Mouse (Mus musculus) bone marrow macrophage, adult 2 months (primary cell): ENCODE measurements around the gene 4921517D22Rik.

Experiments
- CTCF ChIP-seq: IDR thresholded peaks from 2 replicates; pipeline ENCODE4 v1.5.1; 2012; ENCODE audit warnings: low read depth, mild to moderate bottlenecking, low read length, moderate library complexity
- POLR2A ChIP-seq: IDR thresholded peaks from 2 replicates; pipeline ENCODE4 v1.6.1; 2012; ENCODE audit warnings: mild to moderate bottlenecking, low read depth, low read length, borderline replicate concordance

DNA sequence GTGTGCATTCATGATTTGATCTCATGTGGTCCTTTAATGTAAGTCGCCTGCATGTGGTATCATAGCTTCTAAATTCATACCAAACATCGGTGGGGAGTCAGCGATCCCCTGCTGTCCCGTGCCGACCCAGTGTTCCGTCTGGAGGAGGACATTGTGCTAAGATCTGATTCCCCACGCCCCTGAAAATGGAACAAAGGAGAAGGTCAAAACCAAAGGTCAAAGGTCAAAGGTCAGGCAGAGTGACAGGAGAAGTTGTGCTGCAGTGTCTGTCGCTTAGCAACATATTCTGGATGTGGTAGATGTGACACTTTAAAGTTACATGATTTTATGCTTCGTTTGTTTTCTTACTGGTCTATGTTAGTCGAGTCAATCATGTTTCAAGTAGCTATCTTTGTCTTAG is 2.4 kb downstream of the 4921517D22Rik start:
- TF ChIP-seq CTCF, result no peak
- TF ChIP-seq POLR2A, result no peak
